ENCODE assay signal across 8 mouse cellular contexts in the genomic region with DNA sequence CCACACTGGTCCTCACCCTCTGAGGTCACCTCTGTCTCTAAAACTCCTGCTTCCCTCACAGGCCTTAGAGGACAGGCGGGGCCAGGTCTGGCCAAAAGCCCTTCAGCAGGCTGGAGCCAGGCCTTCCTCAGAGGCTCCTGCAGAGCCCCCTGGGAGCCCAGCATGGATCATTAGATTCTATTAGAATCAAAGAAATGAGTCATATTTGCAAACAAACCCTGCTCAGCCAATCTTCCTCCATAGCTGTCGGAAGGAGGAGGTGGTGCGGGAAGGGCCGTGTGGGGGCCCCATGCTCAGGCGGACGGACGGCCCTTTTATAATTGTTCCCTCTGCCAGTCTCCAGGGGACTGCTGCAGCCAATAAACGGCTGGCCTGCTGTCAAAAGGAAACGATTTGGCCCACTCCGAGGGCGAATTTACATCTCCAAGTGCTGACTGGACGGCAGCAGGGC. TPM values are rescaled to one million over a fixed set of nuclear protein-coding genes. Genes with fewer than 3 reads are reported as not detected.
DNase-seq lines count a peak whose midpoint lies in the region; ATAC-seq lines count a peak whose summit lies in the region.

No protein-coding gene starts in this region.

- DNase-seq in cerebellum, postnatal 4 days (ENCODE audit: low spot score in 2 of 2) = peak; percentile 44 to 76
- no peak for DNase-seq in cerebellum, adult 9-11 months
- DNase-seq in forebrain, embryonic 11.5 days (ENCODE audit: low spot score) = peak; percentile 69
- DNase-seq in lung, postnatal 14 days = peak; percentile 80
- peak; percentile 83 to 84 for DNase-seq in right cerebral cortex, postnatal 10 days (ENCODE audit: low spot score in 2 of 2)
- no peak for DNase-seq in yolk sac, embryonic 10.5 days (ENCODE audit: low spot score)

- ATAC-seq in forebrain, embryonic 11.5 days (replicated peaks; ENCODE audit: low FRiP score) = peak; percentile 71; the same call in 1 of the 2 replicates
- ATAC-seq in heart, embryonic 15.5 days (replicated peaks; ENCODE audit: insufficient number of reproducible peaks, insufficient read depth, low FRiP score, low read depth) = peak; percentile 70
- peak; percentile 60 for ATAC-seq in kidney, embryonic 16.5 days (ENCODE audit: low FRiP score, low TSS enrichment)

- WGBS in forebrain, embryonic 11.5 days = 13% methylated on average over 12 of the region's 12 CpGs
- WGBS in heart, embryonic 15.5 days = 39% methylated on average over 12 of the region's 12 CpGs
- 25% methylated on average over 12 of the region's 12 CpGs for WGBS in kidney, embryonic 16.5 days

- H3K4me3 ChIP-seq in forebrain, embryonic 11.5 days (ENCODE audit: low read depth, low read length) = no peak overlapping the region
- no peak overlapping the region for H3K4me3 ChIP-seq in heart, embryonic 15.5 days
- H3K4me3 ChIP-seq in kidney, embryonic 16.5 days (ENCODE audit: low read length) = no peak overlapping the region

- H3K4me2 ChIP-seq in forebrain, embryonic 11.5 days (ENCODE audit: low read depth, low read length, severe bottlenecking) = no peak overlapping the region
- H3K4me2 ChIP-seq in heart, embryonic 15.5 days = no peak overlapping the region
- no peak overlapping the region for H3K4me2 ChIP-seq in kidney, embryonic 16.5 days (replicated peaks; ENCODE audit: low read depth, low read length)

- H3K27ac ChIP-seq in forebrain, embryonic 11.5 days (ENCODE audit: low read depth, low read length) = peak overlapping the region; percentile 25; the same call in 1 of the 2 replicates
- peak overlapping the region; percentile 57 for H3K27ac ChIP-seq in heart, embryonic 15.5 days
- H3K27ac ChIP-seq in kidney, embryonic 16.5 days (ENCODE audit: low read length) = peak overlapping the region; percentile 66

- H3K27me3 ChIP-seq in forebrain, embryonic 11.5 days (ENCODE audit: control insufficient read depth, insufficient read depth, low read length) = no peaks in the 10 kb centered on the region
- H3K27me3 ChIP-seq in heart, embryonic 15.5 days = no peaks in the 10 kb centered on the region
- no peaks in the 10 kb centered on the region for H3K27me3 ChIP-seq in kidney, embryonic 16.5 days (ENCODE audit: insufficient read depth, low read length)

- H3K9ac ChIP-seq in forebrain, embryonic 11.5 days (ENCODE audit: low read length) = no peak overlapping the region
- no peak overlapping the region for H3K9ac ChIP-seq in heart, embryonic 15.5 days
- 0 out of 2 replicates have a peak overlapping the region, but pooled peaks have one; percentile 28 for H3K9ac ChIP-seq in kidney, embryonic 16.5 days (replicated peaks; ENCODE audit: low read length)

- no peaks in the 10 kb centered on the region; the same call in 1 of the 2 replicates for H3K36me3 ChIP-seq in forebrain, embryonic 11.5 days (ENCODE audit: control insufficient read depth, insufficient read depth, low read length)
- peaks cover 18% of the 10 kb centered on the region for H3K36me3 ChIP-seq in heart, embryonic 15.5 days
- peaks cover 58% of the 10 kb centered on the region for H3K36me3 ChIP-seq in kidney, embryonic 16.5 days (ENCODE audit: insufficient read depth, low read length)

- H3K4me1 ChIP-seq in forebrain, embryonic 11.5 days (replicated peaks; ENCODE audit: control insufficient read depth, insufficient read depth, low read length) = peaks cover 21% of the 10 kb centered on the region; the same call in 1 of the 2 replicates
- peaks cover 33% of the 10 kb centered on the region for H3K4me1 ChIP-seq in heart, embryonic 15.5 days (replicated peaks)
- peaks cover 24% of the 10 kb centered on the region for H3K4me1 ChIP-seq in kidney, embryonic 16.5 days (ENCODE audit: insufficient read depth, low read length)

- H3K9me3 ChIP-seq in forebrain, embryonic 11.5 days (ENCODE audit: control insufficient read depth, low read length) = no peaks in the 10 kb centered on the region
- H3K9me3 ChIP-seq in heart, embryonic 15.5 days (replicated peaks) = no peaks in the 10 kb centered on the region
- no peaks in the 10 kb centered on the region for H3K9me3 ChIP-seq in kidney, embryonic 16.5 days (ENCODE audit: low read length)

RNA-seq across cellular contexts. Expression of a gene that starts 45.8 kb away (rescaled TPM):
- 44.2 and 49.3 TPM in 2 replicates for polyA plus RNA-seq in forebrain, embryonic 11.5 days (2014; fragmentation: Nextera tagmentation; extraction: Ambion mirVana)
- 72.5 and 74.9 TPM in 2 replicates for polyA plus RNA-seq in heart, embryonic 15.5 days (2015; fragmentation: Nextera tagmentation; extraction: Ambion mirVana)
- 82.9 and 96.3 TPM in 2 replicates for polyA plus RNA-seq in kidney, embryonic 16.5 days (2015; fragmentation: Nextera tagmentation; extraction: Ambion mirVana)

Comparison
In these comparisons a context has a peak if more than half of its experiments do, and no peak if none do; other contexts are left out.
1. DNase-seq: peak in cerebellum, postnatal 4 days (2 of 2), forebrain, embryonic 11.5 days (single experiment), lung, postnatal 14 days (single experiment) and right cerebral cortex, postnatal 10 days (2 of 2); none in cerebellum, adult 9-11 months (single experiment) and yolk sac, embryonic 10.5 days (single experiment).
2. Peak in every context shown above with its lines, with median percentiles within 50 percentile points of each other: ATAC-seq and H3K27ac ChIP-seq.